Mouse (Mus musculus): ENCODE measurements around the gene Bola1.
A peak's percentile ranks its signal among the peaks of the same experiment; 100 is the strongest.
"Not testable (repeated sequence)": the region's sequence is repeated elsewhere in the genome, so short reads cannot be mapped to it uniquely, and the experiment has no call there.

Bola1 gene

DNA sequence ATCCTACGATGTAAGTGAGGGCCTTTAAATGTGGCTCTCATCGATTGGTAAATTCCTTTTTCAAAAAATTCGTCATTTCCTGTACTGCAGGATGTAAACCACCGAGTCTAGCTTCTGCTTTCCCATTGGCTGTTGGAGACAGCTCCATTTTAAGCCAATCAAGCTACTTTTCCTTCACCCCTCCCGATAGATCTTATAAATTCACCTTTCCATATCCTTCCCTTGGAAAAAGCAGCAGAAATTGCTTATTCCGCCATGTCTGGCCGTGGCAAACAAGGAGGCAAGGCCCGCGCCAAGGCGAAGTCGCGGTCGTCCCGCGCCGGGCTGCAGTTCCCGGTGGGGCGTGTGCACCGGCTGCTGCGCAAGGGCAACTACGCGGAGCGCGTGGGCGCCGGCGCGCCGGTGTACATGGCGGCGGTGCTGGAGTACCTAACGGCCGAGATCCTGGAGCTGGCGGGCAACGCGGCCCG is at the start of gene Bola1, which contains the start of gene Hist2h2ab:
Gene Bola1 (minus strand): TSS at position 49 of the 470 bp plus-strand sequence.
Gene Hist2h2ab (plus strand): TSS at position 205 of the 470 bp plus-strand sequence.
- peak; percentile 71 for DNase-seq

DNA sequence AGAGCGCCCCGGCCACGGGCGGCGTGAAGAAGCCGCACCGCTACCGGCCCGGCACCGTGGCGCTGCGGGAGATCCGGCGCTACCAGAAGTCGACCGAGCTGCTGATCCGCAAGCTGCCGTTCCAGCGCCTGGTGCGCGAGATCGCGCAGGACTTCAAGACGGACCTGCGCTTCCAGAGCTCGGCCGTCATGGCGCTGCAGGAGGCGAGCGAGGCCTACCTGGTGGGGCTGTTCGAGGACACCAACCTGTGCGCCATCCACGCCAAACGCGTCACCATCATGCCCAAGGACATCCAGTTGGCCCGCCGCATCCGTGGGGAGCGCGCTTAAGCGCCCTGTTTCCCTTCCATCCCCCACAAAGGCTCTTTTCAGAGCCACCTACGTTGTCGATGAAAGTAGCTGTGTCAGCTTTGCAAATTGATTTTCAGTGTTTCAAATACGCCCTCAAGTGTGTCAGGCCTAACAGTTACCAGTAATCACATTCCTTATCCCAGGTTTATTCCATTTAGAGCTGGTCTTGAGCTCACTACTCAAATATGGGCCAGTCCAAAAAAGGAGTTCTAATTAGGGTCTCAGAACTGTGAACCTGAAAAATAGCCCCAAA is 49.4 kb upstream of the Bola1 start:
- not testable (repeated sequence) for DNase-seq

DNA sequence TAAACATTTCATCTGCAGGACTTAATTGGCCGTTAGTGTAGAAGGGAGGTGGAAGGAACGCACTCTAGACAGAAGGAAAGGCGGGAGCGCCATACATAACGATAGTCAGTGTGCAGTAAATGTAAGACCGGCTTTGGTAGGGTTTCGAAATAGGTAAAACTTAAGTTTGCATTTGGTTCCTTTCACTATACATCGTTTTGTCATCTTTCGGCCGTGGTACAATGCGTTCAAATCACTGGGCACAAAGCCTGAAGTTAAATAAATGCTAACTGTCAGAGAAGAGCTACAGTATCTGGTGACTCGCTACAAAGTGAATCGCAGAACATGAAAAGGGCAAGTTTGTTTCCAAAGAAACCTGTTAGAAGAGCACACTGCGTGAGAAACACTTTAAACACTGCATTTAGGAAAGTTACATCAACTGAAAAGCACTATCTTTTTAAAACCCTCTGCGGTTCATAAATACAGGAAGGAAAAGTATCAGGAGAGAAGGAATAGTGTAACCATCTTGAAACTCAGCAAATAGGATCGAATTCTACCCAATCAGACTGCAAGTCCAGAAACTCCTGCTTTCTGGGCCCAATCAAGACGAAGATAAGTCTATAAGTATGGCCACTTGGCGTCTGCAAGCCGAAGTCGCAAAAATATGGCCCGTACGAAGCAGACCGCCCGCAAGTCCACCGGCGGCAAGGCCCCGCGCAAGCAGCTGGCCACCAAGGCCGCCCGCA is 48.7 kb upstream of the Bola1 start, which contains the start of gene Hist2h3b:
Gene Hist2h3b (plus strand): TSS at position 604 of the 725 bp plus-strand sequence.
- DNase-seq, result peak; percentile 76

DNA sequence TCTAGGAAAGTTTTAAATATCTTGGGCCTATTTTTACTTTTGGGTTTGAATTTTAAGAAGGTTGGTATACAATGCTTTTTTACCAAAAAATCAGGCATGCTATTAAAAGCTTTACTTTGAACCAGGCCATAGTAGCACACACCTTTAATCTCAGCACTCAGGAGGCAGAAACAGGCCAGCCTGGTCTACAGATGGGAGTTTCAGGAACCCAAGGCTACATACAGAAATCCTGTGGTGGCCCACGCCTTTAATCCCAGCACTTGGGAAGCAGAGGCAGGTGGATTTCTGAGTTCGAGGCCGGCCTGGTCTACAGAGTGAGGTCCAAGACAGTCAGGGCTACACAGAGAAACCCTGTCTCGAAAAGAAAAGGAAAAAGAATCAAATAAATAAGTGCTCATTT is 48.0 kb upstream of the Bola1 start:
- DNase-seq, result no peak

DNA sequence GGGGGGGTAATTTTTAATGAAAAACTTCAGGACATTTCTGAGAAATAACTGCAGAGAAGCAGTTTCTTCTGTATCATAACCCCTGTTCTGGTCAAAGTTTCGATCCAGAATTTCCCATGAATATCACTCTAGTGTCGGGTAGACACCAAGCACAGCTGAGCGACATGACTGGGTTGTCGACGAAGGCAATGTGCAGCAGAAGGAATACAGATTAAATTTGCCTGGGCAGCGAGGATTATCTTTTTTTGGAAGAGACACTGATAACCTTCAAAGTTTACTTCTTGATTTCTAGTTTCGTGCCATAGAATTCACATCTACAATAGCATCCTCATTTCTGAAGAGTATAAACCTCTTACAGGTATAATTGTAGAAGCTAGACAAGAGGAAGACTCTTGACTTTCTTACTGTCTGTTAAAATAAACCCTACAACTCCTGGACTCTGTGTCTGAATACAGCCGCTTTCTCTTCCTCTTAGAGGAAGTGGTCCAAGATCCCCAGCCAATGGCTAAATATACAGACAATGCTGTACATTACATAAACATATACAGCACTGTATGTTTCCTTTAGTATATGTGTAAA is 46.7 kb upstream of the Bola1 start:
- DNase-seq, result no peak

DNA sequence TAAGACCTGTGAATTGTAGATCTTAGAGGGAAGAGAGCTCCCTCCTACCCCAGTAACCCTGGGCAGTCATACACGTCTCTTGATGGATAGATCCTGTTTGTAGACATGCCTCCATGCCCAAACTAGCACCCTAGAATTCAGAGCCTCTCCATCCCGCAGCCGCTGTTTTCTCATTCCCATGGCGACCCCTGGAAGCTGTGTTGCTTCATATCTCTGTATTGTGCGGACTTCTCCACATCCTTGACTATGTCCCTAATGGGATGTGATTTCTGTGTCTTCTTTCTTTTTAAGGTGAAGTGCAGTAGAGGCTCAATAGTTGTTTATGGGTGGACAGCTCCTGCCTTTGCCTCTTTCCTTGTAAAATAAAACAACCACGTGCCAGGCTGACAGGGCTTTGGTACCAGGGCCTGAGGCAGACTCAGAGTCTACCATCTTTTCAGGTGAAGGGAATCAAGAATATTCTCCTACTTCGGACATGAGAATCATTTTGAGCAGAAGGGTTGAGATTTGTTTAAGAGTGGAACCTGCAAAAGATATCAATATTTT is 45.0 kb upstream of the Bola1 start:
- DNase-seq, result no peak

DNA sequence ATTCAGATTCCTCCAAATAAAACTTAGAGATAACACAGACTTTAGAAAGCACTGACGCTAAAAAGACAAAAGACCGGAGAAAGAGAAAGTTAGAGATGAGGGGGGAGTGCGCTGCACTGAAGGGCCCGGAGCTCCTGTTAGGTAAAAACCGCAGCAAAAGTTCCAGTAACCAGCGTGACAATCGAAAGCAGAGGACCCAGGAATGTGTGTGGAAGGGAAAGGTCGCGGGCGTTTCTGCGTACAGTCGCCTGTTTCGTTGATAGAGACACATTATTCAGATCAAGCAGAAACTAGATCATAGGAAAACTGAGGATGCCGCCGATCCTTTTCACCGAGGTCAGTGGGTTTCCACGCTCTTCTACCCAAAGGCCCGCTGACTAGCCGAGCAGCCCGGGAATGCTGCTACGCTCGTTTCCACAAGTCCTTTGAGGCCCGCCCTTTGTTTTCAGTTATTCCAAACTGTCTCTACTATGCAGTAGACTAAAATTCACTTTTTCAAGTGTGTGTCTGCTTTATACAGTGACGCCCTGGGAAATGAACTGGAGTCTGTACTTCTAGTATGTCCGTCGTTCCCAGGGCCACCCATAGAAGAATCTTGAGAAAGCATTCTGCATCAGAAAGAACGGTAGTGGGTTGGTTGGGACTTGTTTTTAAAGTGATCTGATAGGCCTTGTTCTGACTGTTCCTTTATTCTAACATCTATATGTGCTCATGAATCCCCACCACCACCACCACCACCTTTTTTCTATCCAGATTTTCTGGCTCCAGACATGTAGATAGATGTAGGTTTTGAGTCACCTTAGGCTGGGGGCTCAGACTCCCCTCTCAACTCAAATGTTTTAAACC is 44.3 kb upstream of the Bola1 start:
- no peak for DNase-seq

DNA sequence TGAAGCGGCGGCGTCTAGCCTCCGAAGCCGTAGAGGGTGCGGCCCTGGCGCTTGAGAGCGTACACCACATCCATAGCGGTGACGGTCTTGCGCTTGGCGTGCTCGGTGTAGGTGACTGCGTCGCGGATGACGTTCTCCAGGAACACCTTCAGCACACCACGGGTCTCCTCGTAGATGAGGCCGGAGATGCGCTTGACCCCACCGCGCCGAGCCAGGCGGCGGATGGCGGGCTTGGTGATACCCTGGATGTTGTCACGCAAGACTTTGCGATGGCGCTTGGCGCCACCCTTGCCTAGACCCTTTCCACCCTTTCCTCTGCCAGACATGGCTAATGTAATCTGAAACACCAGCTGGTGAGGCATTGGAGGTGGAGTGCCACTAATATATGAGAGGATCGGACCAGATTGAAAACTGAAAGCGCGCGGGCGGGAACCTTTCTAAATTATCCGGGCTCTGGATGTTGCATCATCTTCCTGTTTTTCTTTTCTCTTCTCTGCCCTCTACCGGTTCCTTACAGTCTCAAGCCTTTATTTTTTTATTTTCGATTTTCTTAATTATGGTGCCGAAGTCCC is 43.6 kb upstream of the Bola1 start, which contains the start of gene Hist2h4:
Gene Hist2h4 (minus strand): TSS at position 333 of the 572 bp plus-strand sequence.
- peak; percentile 96 for DNase-seq

DNA sequence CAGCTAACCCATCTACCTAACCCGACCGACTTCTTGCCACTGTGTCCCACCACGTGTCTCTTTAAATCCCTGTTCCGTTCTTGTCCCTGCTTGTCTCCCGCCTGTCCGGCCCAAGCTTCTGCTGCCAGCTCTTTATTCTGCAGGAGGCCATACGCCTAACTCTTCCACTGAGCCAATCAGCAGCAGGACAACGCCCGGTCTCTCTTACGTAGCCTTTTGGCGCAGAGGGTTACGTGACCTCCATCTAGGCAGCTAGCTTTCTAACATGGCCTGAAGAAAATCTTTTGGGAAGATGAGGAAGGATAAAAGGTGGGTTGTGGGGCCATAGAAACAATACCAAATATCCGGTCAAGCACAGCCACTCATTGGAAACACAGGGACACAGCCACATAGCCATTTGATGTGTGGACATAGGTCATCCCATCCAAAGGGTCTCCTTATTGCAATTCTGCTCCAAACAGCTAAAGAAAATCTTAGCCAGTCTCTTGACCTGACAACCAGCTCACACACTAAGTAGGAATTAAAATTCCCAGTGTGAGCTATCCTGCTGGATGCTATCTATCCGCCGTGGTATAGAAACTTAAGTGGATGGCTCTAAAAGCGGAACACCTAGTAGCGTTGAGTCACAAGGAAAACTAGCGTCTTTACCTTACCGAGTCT is 42.8 kb upstream of the Bola1 start:
- DNase-seq, result peak; percentile 85

DNA sequence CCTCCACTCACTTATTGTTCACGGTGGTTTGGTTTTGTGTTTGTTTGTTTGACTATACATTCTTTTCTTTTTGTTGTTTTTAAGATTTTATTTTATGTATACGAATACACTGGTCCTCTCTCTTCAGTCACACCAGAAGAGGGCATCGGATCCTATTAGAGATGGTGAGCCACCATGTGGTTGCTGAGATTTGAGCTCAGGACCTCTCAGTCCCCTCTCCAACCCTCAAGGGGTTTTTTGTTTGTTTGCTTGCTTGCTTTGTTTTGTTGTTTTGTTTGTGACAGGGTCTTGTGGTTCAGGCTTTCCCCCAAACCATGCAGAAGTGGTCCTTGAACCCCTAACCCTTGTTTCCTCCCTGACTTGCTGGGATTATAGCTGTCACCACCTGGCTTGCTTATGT is 42.1 kb upstream of the Bola1 start:
- DNase-seq, result no peak

DNA sequence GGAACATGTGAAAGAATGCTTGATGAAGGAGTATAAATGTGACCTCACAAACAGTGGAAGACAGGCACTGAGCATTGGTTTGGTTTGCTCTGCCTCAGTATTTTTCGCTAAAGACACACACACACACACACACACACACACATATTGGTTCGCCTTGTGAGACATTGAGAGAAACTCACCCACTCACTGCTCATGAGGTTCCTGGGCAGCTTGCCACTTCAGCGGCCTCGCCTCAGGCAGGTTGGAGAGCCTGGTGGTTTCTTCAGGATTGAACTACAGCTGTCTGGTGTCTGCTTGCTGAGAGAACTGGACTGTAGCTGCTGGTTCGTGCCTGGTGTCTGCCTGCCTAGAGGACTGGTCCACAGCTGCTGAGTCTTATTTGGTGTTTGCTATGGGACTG is 40.7 kb upstream of the Bola1 start:
- DNase-seq, result no peak

DNA sequence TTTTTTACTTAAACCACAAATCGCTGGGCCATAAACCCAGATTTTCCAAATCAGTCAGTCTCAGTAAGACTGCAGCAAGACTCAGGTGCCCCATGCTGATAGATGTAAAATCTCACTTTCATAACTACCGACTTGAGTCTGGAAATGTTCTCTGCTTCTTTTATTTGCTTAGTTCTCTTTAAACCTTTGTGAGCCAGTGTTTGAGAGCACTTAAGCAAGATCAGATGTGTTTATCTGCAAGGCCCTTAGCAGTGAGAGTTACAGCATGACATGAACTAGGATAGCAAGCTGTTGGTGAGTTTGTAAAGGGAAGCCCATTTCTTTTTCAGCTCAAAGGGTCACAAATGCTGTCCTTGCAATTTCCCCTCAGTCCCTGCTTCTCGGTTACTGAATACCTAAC is 37.7 kb upstream of the Bola1 start:
- no peak for DNase-seq

DNA sequence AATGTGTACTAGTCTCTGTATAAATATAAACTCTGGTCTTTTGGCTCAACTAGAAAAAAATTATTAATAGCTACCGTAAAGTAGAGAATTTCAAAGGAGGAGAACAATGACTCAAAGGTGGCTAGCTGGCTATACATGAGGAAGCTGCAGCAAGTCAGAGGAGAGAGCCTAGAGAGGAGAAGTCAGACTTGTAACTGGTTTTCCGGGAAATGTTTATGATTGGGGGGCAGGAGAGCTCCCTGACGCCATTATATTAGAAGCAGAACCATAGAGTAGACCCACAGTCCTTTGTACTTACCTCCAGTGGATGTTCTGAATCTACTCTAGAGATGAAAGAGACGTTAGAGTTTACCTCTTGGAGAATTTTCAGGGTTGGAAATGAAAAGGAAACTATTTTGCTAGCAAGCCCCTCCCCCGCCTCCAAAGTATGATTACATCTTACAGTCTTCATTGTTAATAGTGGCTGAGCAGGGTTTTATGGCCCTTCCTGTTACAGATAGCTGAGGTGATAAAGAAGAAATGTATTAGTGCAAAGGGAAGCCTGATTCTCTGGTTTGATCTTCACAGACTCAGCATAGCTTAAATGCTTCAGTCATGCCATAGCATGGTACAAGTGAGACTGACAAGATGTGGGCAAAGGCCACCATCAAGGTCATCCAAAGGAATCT is 36.6 kb upstream of the Bola1 start:
- no peak for DNase-seq

DNA sequence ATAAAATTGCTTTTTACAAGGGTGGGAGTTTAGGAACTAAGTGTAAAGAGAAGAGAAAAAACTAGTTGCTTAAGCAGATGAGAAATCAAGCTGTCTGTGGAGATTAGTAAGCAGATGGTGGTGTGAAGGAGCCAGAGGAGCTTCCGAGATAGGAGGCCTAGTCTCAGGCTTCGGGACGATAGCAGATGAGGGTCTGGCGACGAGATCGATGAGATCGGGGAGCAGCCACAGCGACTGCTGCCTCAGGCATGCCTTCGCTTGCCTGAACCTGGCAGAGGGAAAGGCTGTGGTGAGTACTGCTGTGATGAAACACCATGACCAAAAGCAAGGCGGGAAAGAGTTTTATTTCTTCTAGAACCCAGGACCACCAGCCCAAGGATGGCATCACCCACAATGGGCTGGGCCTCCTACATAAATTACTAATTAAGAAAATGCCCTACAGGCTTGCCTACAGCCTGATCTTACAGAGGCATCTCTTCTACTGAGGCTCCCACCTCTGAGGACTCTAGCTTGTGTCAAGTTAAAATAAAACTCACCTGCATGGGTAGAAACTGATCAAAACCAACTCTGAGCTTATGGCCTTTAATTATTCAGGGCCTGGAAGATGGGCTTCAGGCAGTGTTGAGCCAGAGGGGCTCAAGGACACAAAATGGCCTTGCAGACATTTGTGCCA is 35.3 kb upstream of the Bola1 start:
- no peak for DNase-seq

DNA sequence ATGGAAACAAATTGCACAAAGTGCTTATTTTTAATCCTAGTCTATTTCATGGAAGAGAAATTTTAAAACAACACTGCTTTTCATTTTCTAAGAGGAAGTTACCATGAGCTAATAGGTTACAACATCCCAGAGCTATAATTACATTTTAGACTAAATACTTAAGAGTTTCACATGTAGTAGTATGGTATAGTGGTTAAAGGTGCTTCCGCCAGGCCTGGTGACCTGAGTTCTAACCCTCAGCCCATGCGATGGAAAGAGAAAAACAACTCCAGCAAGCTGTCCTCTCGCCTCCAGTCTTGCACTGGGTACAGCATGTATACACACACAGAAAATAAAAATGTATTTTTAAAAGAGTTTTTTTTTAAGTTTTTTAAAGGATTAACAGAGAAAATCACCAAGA is 32.3 kb upstream of the Bola1 start:
- no peak for DNase-seq

DNA sequence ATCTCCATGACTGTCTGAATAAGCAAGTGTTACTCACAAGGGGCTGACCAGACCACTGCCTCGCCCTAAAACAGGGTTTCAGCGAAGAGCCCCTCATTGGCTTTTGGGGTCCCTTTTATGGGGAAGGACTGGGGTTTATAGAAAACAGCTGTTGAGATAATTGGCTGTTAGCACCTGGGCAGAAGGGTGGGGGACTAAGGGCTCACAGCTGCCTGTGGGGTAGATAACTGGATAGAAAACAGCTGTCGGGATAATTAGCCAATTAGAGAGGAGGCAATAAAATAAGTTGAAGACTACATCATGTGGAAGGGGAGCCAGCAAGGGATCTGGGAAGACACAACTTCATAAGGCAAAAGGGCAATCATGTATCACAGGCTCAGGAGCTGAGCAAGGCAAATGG is 31.4 kb upstream of the Bola1 start:
- no peak for DNase-seq

DNA sequence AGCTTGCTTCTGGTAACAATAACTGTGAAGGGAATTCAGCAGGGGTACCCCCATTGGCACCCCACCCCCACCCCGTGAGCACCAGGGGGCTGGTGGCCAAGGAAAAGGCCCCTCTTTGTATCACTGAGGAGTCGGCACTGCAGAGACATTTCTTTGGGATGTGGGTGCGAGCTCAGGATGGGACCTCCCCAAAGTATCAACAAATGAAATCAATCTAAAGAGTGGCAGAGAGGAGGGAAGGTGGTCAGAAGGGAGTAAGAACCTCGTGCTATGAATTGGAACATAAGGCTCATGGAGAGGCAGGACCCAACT is 29.5 kb upstream of the Bola1 start:
- DNase-seq, result no peak

DNA sequence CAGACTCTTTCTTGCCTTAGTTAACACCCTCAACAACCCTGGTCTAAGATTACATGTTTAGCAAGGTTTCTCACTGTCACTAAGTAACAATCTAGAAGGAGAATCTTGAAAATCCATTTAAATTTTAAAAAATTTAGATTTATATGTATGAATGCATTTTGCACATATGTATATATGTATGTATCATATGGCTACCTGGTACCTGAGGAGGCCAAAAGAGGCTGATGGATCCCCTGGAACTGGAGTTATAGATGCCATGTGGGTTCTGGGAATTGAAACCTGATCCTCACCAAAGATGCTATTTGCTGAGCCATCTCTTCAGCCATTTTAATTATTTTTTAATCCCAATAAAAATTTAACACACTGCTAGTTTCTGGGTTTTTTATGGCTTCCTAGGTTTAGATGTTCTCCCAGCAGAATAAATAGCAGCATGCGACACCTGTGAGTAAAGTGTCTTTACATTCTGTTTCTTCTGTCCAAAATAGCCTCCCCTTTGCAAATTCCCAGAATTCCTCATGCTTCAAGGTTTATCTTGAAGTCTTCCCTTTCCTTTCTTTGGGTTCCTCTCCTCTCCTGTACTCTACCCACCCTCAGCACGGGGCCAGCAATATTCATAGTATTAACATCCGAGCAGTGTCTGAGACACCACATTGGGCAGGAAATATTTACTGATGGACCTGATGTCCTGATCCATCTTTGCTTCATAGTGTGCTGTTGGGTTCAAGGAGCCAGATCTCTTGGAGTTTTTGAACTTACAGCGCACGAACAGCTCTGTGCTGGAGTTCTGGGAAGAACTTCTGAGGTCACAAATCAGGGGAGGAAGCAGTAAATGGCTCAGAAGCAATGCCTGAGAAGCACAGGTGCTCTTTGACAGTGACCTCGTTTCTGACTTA is 28.9 kb upstream of the Bola1 start:
- no peak for DNase-seq

DNA sequence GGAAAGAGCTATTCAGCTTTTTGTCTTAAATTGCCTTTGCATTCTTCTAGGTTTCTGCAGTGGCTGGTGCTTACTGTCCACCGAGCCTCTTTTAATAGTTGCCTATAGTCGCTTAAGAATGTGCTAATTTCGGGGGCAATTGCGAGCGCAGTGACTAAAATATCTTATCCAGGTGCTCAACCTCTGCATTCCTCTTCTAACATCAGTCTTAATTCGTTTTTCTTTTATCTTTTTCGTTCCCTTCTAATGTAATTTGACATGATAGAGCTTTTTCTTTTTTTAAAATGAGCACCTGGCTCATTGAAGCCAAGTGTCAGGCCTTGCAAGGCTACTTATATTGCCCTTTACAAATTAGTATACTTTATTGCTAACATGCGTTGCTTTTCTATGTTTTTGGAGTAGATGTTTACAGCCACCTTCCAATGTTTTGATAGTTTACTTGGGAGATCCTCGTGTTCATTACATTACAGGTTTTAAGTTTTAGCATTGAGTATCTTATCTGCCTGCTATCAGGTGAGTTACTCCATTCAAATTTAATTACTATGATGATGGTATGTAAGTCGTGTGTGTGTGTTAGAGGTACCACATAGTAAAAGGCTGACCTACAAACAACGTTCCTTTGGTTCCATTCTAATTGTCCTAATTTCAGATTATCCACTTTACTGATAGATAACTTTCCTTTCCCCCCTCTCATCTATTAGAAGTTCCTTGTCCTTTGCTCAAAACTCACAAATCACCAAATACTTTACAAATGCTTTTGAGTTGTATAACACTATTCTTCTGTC is 28.0 kb upstream of the Bola1 start:
- no peak for DNase-seq

Data from cerebellum, adult 11 months (tissue).